Mouse (Mus musculus): ENCODE measurements around the gene Lnpk.

Gene Lnpk

DNA sequence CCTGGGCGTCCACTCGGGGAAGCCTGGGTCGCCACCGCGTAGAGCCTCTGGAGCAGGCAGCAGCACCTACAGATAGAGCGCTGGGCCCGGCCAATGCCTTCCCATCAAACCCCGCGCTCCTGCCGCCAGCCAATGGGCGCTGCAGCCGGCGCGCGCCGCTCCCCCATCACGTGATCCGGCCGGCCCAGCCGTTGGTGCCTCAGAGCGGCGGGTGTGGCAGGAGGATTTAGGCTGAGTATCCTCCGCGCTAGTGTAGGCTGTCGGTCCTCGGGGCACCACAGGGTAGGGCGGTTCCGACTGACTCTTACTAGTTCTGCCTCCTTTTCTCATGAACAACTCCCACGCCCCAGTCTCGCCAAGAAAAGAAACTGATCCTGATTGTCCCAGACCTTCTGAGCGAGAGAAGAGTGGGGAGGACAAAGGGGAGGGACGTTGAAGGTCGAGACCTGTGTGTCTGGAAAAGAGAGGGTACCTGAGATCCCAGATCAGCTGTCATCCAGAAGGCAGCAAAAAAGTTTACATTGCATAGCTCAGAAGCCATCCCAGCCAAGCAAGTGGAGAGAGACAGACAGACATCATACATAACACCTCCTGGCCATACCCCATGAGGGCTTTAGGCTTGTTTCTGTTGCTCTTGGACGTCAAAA lies at the start of gene Lnpk:
Lnpk (minus strand) TSS at position 593 of the 647 bp plus-strand sequence.
- peak; percentile 99 for DNase-seq

DNA sequence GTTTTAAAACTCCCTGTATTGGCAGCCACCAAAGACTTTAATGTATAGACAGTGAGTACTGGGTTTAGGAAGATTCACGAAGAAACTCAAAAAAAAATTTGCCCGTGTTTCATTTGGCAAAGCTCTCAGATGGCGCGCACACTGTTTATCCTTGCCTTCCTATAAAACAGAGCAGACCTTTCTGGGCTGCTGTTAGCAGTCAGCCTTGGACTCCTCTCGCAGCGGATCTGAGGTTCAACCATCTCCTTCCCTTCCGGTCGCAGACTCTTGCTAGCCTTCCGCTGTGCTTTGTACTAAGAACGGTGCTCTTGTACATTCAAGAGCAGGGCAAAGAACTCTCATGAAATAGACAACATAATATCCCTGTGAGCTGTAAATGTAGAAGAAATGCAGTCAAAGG lies 41.1 kb upstream of the Lnpk start:
- DNase-seq, result peak; percentile 17

- no peak for DNase-seq
These were observed 40.5 kb upstream of the Lnpk start for GRCm38 (mm10) chr2:74619676-74620246.

GRCm38 (mm10) chr2:74617706-74618105 lies 38.5 kb upstream of the Lnpk start:
- DNase-seq, result no peak

DNA sequence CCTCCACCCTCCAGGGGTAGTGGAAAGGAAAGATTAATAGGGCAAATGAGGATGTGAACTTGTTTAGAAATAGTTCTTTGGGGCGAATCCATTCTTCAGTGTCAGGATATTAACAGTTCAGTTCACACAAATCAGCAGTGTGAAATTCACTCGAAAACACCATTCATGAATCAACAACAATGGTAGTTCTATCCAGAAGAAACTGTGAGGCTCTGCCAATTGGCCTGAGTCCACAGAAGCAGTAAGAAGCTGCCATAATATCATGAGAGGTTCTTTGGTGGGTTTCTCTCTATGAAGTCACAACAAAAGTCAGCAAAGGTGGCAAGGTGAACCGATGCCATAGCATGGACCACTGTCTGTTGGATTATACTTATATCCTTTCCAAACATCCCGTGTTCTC lies 32.2 kb upstream of the Lnpk start:
- no peak for DNase-seq

DNA sequence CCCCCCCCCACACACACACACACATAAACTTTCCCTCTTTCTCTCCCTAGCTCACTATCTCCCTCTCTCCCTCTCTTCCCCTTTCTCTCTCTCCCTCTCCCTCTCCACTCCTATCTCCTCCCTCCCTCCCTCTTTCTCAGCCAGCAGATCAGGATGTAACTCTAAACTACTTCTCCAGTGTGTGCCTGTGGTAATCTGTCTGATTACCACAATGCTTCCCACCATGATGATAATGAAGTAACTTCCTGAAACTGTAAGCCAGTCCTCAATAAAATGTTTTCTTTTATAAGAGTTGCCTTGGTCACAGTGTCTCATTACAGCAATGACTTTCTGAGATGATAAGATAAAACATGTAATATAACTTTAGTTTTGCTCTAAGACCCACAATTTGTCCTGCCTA lies 30.1 kb upstream of the Lnpk start:
- DNase-seq, result no peak

GRCm38 (mm10) chr2:74606087-74606760 lies 27.0 kb upstream of the Lnpk start:
- DNase-seq, result no peak

DNA sequence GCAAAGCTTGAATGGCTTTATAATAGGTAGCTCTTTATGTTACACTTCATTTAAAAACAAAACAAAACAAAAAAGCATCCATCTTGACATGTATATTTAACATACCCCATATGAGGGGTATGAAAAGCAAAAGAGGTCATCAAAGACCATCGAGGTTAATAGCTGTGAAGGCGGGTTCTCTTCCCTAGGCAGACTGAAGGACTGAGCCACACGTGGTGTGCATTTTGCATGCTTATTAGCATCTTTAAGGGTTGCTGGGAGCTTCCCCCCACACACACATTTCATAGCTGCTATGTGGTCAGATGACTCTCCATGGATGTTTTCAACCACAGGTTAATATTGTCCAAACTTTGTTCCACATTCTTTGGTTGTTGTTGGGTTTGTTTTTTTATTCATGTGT lies 24.8 kb upstream of the Lnpk start:
- no peak for DNase-seq

DNA sequence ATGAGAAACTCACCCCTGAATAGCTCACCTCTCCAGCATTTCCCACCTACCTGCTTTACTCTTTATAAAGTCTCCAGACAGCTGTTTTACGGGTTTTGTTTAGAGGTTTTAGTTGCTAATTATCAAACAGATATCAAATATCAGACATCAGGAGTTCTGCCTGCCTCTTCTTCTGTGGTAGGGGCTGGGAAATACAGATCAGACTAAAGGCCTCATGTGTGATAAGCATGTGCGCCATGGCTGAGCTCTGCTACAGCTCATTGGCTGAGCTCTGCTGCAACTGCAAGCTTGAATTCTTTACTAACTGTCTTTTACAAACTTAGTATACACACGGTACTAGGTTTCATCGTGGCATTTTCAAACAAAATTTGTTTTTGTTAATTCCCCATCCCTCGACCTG lies 23.2 kb upstream of the Lnpk start:
- DNase-seq, result no peak

DNA sequence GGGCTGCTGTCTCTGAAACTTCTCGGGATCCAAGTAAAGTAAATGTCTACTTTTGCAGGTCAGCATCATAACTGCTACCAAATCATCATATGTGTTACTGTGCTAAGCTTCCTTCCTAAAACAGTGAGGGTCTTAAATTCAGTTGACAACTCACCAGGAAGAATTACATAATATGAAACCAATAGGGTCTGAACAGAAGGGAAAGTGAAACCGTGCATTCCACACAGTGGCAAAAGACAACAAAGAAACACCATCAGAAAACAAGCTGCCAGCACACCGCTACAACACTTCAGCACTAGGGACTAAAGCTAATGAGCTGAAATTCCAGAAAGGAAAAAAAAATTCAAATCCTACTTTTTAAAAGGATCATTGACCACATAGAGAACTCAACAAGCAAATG lies 17.9 kb upstream of the Lnpk start:
- no peak for DNase-seq

DNA sequence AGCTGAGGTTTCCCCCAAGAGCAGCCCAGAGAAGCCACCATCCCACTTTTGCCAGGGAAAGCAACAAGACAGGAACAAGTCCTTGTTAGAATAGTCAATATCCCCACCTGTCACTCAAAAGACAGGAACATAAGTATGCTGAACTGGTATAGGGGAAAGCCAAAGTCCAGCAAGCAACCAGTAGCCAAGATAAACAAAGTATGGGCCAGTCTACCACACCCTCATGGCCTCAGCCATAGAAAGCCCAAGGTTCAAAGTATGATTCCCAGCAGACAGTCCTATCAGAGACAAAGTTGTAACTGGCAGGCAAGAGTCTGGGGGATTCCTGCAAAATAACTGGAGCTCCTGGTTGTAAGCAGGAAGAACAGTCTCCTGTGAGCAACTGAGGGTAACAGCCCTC lies 16.9 kb upstream of the Lnpk start:
- no peak for DNase-seq

DNA sequence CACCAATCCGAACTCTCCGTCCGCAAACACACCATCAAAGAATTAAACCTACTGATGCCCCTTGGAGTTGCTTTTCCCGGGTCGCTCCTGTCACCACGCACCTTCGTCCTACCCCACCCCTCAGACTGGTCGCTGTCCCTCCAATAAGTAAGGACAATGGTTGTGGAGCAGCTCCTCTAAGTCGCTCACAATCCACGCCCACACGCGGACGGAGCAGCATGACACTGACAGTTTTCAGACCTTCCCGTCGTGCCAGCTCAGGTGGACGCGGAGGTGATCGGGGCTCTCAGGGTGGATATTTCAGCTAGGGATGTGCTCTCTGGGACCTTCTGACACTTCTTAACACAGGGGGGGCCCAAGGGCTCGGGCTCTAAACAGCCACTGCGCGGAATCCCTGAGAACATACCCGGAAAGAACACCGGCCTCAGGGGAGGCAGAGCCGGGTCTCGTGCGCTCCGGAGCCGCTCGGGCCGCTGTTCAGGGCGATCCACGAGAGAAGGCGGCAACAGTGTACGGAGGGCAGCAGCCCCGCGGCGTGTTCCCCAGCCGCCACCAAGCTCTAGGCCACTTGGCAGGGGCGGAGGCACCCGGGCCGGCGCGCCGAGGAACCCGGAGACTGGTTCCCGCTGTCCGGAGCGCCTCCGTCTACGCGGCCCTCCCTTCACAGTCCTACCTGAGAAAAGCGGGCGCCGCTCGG lies 941 bp downstream of the Lnpk start:
- peak; percentile 94 for DNase-seq

DNA sequence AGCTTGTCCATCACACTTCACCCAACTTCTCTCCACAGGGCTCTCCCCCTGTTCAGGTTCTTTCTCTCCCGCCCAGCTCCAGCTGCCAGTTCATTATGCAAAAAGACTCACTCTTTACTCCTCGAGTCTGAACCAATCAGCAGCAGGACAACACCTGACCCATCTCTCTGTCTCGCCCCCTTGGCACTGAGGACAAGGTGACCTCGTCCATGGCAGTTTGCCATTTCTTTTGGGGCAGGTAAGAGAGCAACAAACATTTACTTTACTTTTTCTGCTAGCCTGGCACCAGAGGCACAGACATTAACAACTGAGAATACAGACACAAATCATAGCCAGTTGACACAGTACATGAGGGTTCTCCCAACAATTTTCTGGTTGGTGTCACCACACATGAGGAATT lies 8.8 kb downstream of the Lnpk start:
- DNase-seq, result peak; percentile 78

DNA sequence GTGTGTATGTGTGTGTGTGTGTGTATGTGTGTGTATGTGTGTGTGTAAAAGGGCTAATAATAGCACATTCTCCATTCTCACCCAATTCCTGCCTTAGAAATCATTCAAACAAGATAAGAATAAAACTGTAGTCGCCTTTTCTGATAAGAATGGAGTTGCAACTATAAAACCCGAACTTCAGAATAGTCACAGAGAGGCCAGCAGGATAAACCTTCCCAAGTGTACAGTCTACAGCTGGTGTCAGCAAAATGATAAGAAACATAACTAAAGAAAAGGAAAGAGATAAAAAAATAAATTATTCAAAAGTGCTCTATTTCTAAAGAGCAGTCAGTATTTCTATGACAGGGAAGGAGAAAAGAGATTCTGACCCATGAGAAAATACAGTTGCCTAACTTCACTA lies 19.4 kb downstream of the Lnpk start:
- DNase-seq, result no peak

DNA sequence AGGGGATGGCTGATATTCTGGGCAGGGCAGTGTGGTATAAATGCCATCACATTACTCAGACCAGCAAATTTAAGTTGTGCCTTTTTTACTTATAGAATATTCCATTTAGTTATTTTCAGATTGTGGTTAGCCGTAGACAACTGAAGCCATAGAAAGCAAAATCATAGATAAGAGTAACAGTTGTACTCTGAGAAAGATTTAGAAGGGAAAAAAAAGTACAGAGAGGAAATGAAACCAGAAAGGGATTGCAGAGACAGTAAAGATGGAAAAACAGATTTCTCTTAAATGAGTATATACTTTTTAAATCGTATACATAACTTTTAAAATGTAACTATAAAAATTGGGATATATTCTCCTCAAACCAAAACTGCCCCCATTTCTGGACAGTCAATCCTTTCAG lies 20.1 kb downstream of the Lnpk start:
- DNase-seq, result no peak

GRCm38 (mm10) chr2:74557451-74557850 lies 21.8 kb downstream of the Lnpk start:
- DNase-seq, result no peak

DNA sequence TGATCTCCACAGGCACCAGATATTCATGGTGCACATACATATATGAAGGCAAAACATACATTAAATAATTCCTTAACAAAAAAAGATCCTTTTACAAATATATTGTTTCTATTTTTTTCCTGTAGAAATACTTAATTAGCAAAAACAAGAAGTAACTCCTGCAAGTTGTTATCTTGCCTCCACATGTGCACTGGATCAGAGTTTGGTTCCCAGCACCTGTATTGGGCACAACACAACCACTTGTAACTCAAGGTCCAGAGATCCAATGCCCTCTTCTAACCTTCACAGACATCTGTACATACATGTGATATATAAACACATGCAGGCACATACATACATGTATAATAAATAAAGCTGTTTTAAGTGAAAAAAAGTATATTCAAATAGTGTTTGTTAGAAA lies 27.3 kb downstream of the Lnpk start:
- DNase-seq, result no peak

GRCm38 (mm10) chr2:74548306-74548705 lies 30.9 kb downstream of the Lnpk start:
- no peak for DNase-seq

GRCm38 (mm10) chr2:74508302-74508701 lies 70.9 kb downstream of the Lnpk start:
- DNase-seq, result peak; percentile 72

- DNase-seq, result peak; percentile 70
These were observed 72.8 kb downstream of the Lnpk start for GRCm38 (mm10) chr2:74506439-74506838.

DNA sequence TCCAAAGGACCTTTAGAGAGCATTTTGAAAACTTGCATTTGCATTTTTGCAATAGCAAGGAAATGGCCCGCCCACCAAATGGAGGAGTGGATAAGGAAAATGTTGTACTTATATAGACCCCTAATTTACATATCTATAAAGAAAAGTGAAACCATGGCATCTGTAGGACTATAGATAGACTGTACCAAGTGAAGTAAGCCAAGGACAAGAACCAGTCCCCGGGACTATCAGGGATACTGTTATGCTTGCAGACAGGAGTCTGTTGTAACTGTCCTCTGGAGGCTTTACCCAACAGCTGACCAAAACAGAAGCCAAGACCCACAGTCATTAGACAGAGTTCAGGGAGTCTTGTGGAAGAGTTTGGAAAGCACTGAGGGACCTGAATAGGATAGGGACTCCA lies 78.9 kb downstream of the Lnpk start:
- DNase-seq, result peak; percentile 83

DNA sequence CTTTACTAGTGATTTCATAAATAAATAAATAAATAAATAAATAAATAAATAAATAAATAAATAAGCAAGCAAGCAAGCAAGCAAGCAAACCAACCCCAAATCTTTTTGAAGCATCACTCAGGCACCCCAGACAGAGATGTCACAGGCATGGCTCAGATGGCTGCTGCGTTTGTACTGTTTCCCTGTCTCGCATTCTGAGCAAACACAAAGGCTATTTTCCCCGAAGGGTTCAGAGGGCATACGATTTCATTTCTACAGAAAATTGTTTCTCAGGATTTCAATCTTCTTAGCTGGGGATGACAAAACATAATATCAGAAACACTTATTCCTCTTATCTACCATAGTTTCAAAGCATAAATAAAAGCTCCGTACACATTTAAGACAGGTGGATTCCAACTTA lies 81.4 kb downstream of the Lnpk start:
- DNase-seq, result no peak

GRCm38 (mm10) chr2:74491426-74491825 lies 87.8 kb downstream of the Lnpk start:
- no peak for DNase-seq

- DNase-seq, result no peak
These were observed 89.0 kb downstream of the Lnpk start for GRCm38 (mm10) chr2:74490186-74490585.

Measured in heart, adult 11 months (tissue).